15 mouse cellular contexts compared by ENCODE assay signal in the genomic region with DNA sequence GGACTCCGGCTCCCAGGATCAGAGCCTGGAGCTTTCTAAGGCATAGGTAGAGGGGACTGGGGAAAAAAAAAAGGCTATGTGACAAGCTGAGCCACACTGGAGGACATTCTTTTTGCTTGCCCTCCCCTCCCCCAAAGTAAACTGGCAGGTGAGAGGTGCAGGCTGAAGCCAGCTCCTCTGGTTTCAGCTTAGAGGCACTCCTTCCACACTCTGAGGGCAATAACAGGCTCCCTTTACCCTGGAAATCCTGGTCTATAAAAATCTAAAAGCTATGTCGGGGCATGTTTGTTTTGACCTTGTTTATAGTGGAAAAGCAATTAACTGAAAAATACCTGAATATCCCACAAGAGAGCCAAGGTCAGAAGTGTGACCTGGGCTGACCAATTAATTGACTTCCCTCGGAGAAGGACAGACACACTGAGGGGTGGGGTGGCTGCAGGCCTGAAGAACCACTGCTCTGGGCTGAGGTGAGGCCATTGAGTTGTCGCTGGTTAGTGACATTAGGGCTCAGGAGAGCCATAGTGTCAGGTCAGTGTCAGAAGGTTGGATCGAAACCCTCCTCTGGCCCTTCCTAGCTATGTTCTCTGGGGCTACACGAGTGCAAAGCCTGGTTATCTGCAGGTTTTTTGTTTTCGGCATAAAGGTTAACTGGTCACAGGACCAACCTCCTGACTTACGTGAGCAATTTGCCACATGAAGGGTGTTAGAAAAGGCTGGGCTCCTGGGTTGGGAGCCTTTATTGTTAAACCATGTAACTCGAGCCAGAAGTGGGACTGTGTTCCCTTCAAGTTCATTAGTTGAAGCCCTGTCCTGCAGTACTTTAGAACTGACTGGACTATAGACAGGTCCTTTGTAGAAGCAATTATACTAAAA. TPM values are rescaled to one million over a fixed set of nuclear protein-coding genes. Genes with fewer than 3 reads are reported as not detected.
DNase-seq lines count a peak whose midpoint lies in the region; ATAC-seq and TF ChIP-seq lines count a peak whose summit lies in the region.
"Had no signal": no experiment of that assay in that cellular context is flagged by ENCODE, and none has a peak within 500 bp of the region (broad histone marks: within the 10 kb centered on the region; RNA-seq: fewer than 3 reads in every experiment).

No protein-coding gene starts in this region.

- intact Hi-C loops in left cerebral cortex, postnatal 4 days (cut with DNase I), result no loop called here

- H3K4me3 ChIP-seq in lung, adult 2 months (replicated peaks; ENCODE audit: extremely low read depth, low read depth, low read length), result no peak overlapping the region
- H3K4me3 ChIP-seq in limb, embryonic 10.5 days, result no peak overlapping the region
- no peak overlapping the region for H3K4me3 ChIP-seq in stomach, embryonic 16.5 days (replicated peaks; ENCODE audit: low read length)
- H3K4me3 ChIP-seq: forebrain, embryonic 13.5 days had no signal

- peaks cover 30% of the 10 kb centered on the region for H3K4me1 ChIP-seq in lung, adult 2 months (ENCODE audit: control insufficient read depth, insufficient read depth, low read length)
- H3K4me1 ChIP-seq in limb, embryonic 10.5 days, result peaks cover 83% of the 10 kb centered on the region
- peaks cover 48% of the 10 kb centered on the region for H3K4me1 ChIP-seq in stomach, embryonic 16.5 days (ENCODE audit: control insufficient read depth, insufficient read depth, low read length)

- ATAC-seq in stomach, embryonic 16.5 days (ENCODE audit: insufficient read depth, low FRiP score), result 0 out of 2 replicates have a peak, but pooled peaks have one; percentile 18
- ATAC-seq: forebrain, embryonic 13.5 days; inflammation-experienced regulatory T-cells, adult 6 months; midbrain, embryonic 16.5 days had no signal

- peak; percentile 6 for DNase-seq in adrenal gland, postnatal 14 days
- DNase-seq in adrenal gland, postnatal 25 days, result no peak
- peak; percentile 79 to 87 for DNase-seq in lung, adult 18-20 months
- DNase-seq in lung, adult 2 months, result no peak
- DNase-seq in limb, embryonic 10.5 days (ENCODE audit: low spot score), result no peak
- DNase-seq in left cerebral cortex, postnatal 4 days, result no peak
- DNase-seq in thymus, adult 18-20 months, result no peak
- DNase-seq: cerebellum, adult 9-11 months; gastrocnemius, postnatal 10 days; thymus, postnatal 14 days had no signal

- 0 out of 2 replicates have a peak overlapping the region, but pooled peaks have one; percentile 18 for H3K9ac ChIP-seq in stomach, embryonic 16.5 days (ENCODE audit: low read length)
- H3K9ac ChIP-seq: forebrain, embryonic 13.5 days had no signal

- WGBS in lung, adult 2 months, result 63% methylated on average over 9 of the region's 9 CpGs
- WGBS in limb, embryonic 10.5 days, result 35% methylated on average over 9 of the region's 9 CpGs
- WGBS in stomach, embryonic 16.5 days, result 51% methylated on average over 9 of the region's 9 CpGs

- peaks cover 4% of the 10 kb centered on the region; the same call in 1 of the 2 replicates for H3K27me3 ChIP-seq in limb, embryonic 10.5 days (ENCODE audit: low read depth, poor library complexity, severe bottlenecking)
- H3K27me3 ChIP-seq in stomach, embryonic 16.5 days (ENCODE audit: control insufficient read depth, insufficient read depth, low read length), result no peaks in the 10 kb centered on the region

- no peak for TF ChIP-seq CTCF in lung, adult 2 months (IDR thresholded peaks at IDR 0.05; ENCODE audit: insufficient read depth, low read length)

- 0 out of 2 replicates have a peak, but pooled peaks cover 2% of the 10 kb centered on the region for H3K36me3 ChIP-seq in limb, embryonic 10.5 days
- H3K36me3 ChIP-seq in stomach, embryonic 16.5 days (ENCODE audit: control insufficient read depth, insufficient read depth, low read length), result no peaks in the 10 kb centered on the region

- no peak overlapping the region for H3K4me2 ChIP-seq in stomach, embryonic 16.5 days (ENCODE audit: low read depth, low read length)
- H3K4me2 ChIP-seq: forebrain, embryonic 13.5 days had no signal

- H3K9me3 ChIP-seq in limb, embryonic 10.5 days (replicated peaks), result no peaks in the 10 kb centered on the region
- H3K9me3 ChIP-seq in stomach, embryonic 16.5 days (replicated peaks; ENCODE audit: control insufficient read depth, low read length), result no peaks in the 10 kb centered on the region
- H3K9me3 ChIP-seq: forebrain, embryonic 13.5 days; G1E had no signal

- no peak for TF ChIP-seq POLR2A in lung, adult 2 months (IDR thresholded peaks at IDR 0.05; ENCODE audit: borderline replicate concordance, extremely low read depth, low read depth, low read length)

- H3K27ac ChIP-seq in limb, embryonic 10.5 days, result peak overlapping the region; percentile 87
- peak overlapping the region; percentile 86 for H3K27ac ChIP-seq in stomach, embryonic 16.5 days (ENCODE audit: low read length)
- H3K27ac ChIP-seq: forebrain, embryonic 13.5 days had no signal

RNA-seq across cellular contexts. Expression of a gene that starts 20.9 kb away (rescaled TPM):
- 430 and 443 TPM in 2 replicates for total RNA-seq in adrenal gland, postnatal 14 days (2021)
- 483 and 599 TPM in 2 replicates for total RNA-seq in adrenal gland, postnatal 25 days (2021)
- polyA plus RNA-seq in lung, adult 2 months (2012; rRNA removed), result 138 and 165 TPM in 2 replicates
- 287 and 339 TPM in 2 replicates for polyA plus RNA-seq in limb, embryonic 10.5 days (2016; fragmentation: Nextera tagmentation; extraction: Ambion mirVana)
- polyA plus RNA-seq in stomach, embryonic 16.5 days (2015; fragmentation: Nextera tagmentation; extraction: Ambion mirVana), result 232 and 253 TPM in 2 replicates
- total RNA-seq in left cerebral cortex, postnatal 4 days (2021), result 10 to 100 TPM; 91.0 to 92.4 TPM

RNA-seq across cellular contexts. Expression of a gene that starts 48.6 kb away (rescaled TPM):
- 3.3 and 4.4 TPM in 2 replicates for total RNA-seq in adrenal gland, postnatal 14 days (2021)
- 2.7 and 4.2 TPM in 2 replicates for total RNA-seq in adrenal gland, postnatal 25 days (2021)
- polyA plus RNA-seq in lung, adult 2 months (2012; rRNA removed), result 1.8 and 2.4 TPM in 2 replicates
- 7.3 and 7.7 TPM in 2 replicates for polyA plus RNA-seq in limb, embryonic 10.5 days (2016; fragmentation: Nextera tagmentation; extraction: Ambion mirVana)
- 2.9 and 3.3 TPM in 2 replicates for polyA plus RNA-seq in stomach, embryonic 16.5 days (2015; fragmentation: Nextera tagmentation; extraction: Ambion mirVana)
- total RNA-seq in left cerebral cortex, postnatal 4 days (2021), result 10 to 100 TPM; 19.1 to 20.3 TPM

Comparison
In these comparisons a context has a peak if more than half of its experiments do, and no peak if none do; other contexts are left out.
1. DNase-seq: peak in adrenal gland, postnatal 14 days (single experiment) and lung, adult 18-20 months (2 of 2); none in adrenal gland, postnatal 25 days (single experiment), lung, adult 2 months (single experiment), limb, embryonic 10.5 days (single experiment), left cerebral cortex, postnatal 4 days (single experiment) and thymus, adult 18-20 months (0 of 2).